Comparison of ENCODE assay signal across 10 mouse cellular contexts in the genomic region with DNA sequence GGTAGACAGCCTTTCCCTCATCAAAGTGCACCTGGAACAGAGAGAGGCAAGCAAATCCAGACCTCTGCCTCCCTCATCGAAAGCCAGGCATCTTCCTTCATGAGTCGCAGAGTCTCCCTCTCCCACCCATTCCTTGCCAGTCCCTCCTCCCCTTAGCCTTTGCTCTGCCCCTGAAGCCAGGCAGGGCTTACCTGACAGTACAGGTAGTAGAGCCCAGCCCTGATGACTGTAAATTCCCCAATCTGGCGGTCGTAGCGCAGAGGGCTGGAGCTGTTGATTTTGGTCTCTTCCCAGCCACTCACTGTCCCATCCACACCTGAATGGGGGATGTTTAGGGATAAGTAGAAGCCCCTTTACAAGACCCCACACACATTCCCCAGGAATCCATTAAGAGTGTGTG. TPM values are rescaled to one million over a fixed set of nuclear protein-coding genes. Genes with fewer than 3 reads are reported as not detected.
DNase-seq lines count a peak whose midpoint lies in the region; ATAC-seq lines count a peak whose summit lies in the region.
"Had no signal": no experiment of that assay in that cellular context is flagged by ENCODE, and none has a peak within 500 bp of the region (broad histone marks: within the 10 kb centered on the region; RNA-seq: fewer than 3 reads in every experiment).

No protein-coding gene starts in this region.

- no peak for DNase-seq in heart, postnatal 14 days
- DNase-seq in lung, postnatal 14 days = no peak
- DNase-seq in urinary bladder, postnatal 14 days (ENCODE audit: low spot score) = no peak

- no peaks in the 10 kb centered on the region for H3K9me3 ChIP-seq in heart, embryonic 15.5 days (replicated peaks)
- no peaks in the 10 kb centered on the region for H3K9me3 ChIP-seq in lung, embryonic 16.5 days (ENCODE audit: control insufficient read depth, low read length)
- no peaks in the 10 kb centered on the region for H3K9me3 ChIP-seq in intestine, embryonic 15.5 days
- H3K9me3 ChIP-seq in midbrain, embryonic 16.5 days (replicated peaks; ENCODE audit: control insufficient read depth, low read length, poor library complexity, severe bottlenecking) = no peaks in the 10 kb centered on the region
- H3K9me3 ChIP-seq: G1E; megakaryocyte, embryonic 14.5 days had no signal

- H3K4me3 ChIP-seq in heart, embryonic 15.5 days = no peak overlapping the region
- no peak overlapping the region for H3K4me3 ChIP-seq in lung, embryonic 16.5 days (ENCODE audit: low read length)
- H3K4me3 ChIP-seq in intestine, embryonic 15.5 days (replicated peaks) = no peak overlapping the region
- no peak overlapping the region for H3K4me3 ChIP-seq in midbrain, embryonic 16.5 days (ENCODE audit: low read depth, low read length)
- H3K4me3 ChIP-seq: megakaryocyte, embryonic 14.5 days had no signal

- H3K4me2 ChIP-seq in heart, embryonic 15.5 days = peak overlapping the region; percentile 8; the same call in 1 of the 2 replicates
- no peak overlapping the region for H3K4me2 ChIP-seq in lung, embryonic 16.5 days (ENCODE audit: low read depth, low read length)
- no peak overlapping the region for H3K4me2 ChIP-seq in intestine, embryonic 15.5 days (replicated peaks)
- H3K4me2 ChIP-seq in midbrain, embryonic 16.5 days (ENCODE audit: low read length) = no peak overlapping the region

- no peak for ATAC-seq in heart, embryonic 15.5 days (replicated peaks; ENCODE audit: insufficient number of reproducible peaks, insufficient read depth, low FRiP score, low read depth)
- no peak for ATAC-seq in lung, embryonic 16.5 days (ENCODE audit: low read depth)
- ATAC-seq in intestine, embryonic 15.5 days = no peak
- no peak for ATAC-seq in midbrain, embryonic 16.5 days
- ATAC-seq: activated CD4-positive, CD25-positive, alpha-beta regulatory T cell, adult 4 months had no signal

- intact Hi-C loops in heart, postnatal 14 days (cut with DNase I) = no loop called here

- H3K4me1 ChIP-seq in heart, embryonic 15.5 days (replicated peaks) = peaks cover 38% of the 10 kb centered on the region
- H3K4me1 ChIP-seq in lung, embryonic 16.5 days (replicated peaks; ENCODE audit: control insufficient read depth, insufficient read depth, low read length) = peaks cover 33% of the 10 kb centered on the region
- peaks cover 21% of the 10 kb centered on the region for H3K4me1 ChIP-seq in intestine, embryonic 15.5 days (replicated peaks)
- H3K4me1 ChIP-seq in midbrain, embryonic 16.5 days (ENCODE audit: control insufficient read depth, insufficient read depth, low read length) = peaks cover 9% of the 10 kb centered on the region; the same call in 1 of the 2 replicates

- H3K27ac ChIP-seq in heart, embryonic 15.5 days = peak overlapping the region; percentile 82
- peak overlapping the region; percentile 95; the same call in 1 of the 2 replicates for H3K27ac ChIP-seq in lung, embryonic 16.5 days (ENCODE audit: low read length)
- peak overlapping the region; percentile 51; the same call in 1 of the 2 replicates for H3K27ac ChIP-seq in intestine, embryonic 15.5 days
- H3K27ac ChIP-seq in midbrain, embryonic 16.5 days (ENCODE audit: low read length) = no peak overlapping the region

- no peaks in the 10 kb centered on the region for H3K36me3 ChIP-seq in heart, embryonic 15.5 days
- H3K36me3 ChIP-seq in lung, embryonic 16.5 days (ENCODE audit: control insufficient read depth, insufficient read depth, low read length) = no peaks in the 10 kb centered on the region
- H3K36me3 ChIP-seq in intestine, embryonic 15.5 days = no peaks in the 10 kb centered on the region
- no peaks in the 10 kb centered on the region for H3K36me3 ChIP-seq in midbrain, embryonic 16.5 days (ENCODE audit: control insufficient read depth, insufficient read depth, low read length)
- H3K36me3 ChIP-seq: G1E had no signal

- no peak overlapping the region for H3K9ac ChIP-seq in heart, embryonic 15.5 days
- peak overlapping the region; percentile 50 for H3K9ac ChIP-seq in lung, embryonic 16.5 days (ENCODE audit: low read length)
- H3K9ac ChIP-seq in intestine, embryonic 15.5 days = peak overlapping the region; percentile 32; the same call in 1 of the 2 replicates
- H3K9ac ChIP-seq in midbrain, embryonic 16.5 days (ENCODE audit: low read depth, low read length) = 0 out of 2 replicates have a peak overlapping the region, but pooled peaks have one; percentile 4

- no peaks in the 10 kb centered on the region for H3K27me3 ChIP-seq in heart, embryonic 15.5 days
- H3K27me3 ChIP-seq in lung, embryonic 16.5 days (ENCODE audit: control insufficient read depth, insufficient read depth, low read depth, low read length) = no peaks in the 10 kb centered on the region
- H3K27me3 ChIP-seq in intestine, embryonic 15.5 days (replicated peaks) = no peaks in the 10 kb centered on the region
- H3K27me3 ChIP-seq in midbrain, embryonic 16.5 days (ENCODE audit: control insufficient read depth, insufficient read depth, low read depth, low read length) = no peaks in the 10 kb centered on the region

- WGBS in heart, embryonic 15.5 days = 56% methylated on average over 5 of the region's 5 CpGs
- 58% methylated on average over 5 of the region's 5 CpGs for WGBS in lung, embryonic 16.5 days
- 47% methylated on average over 5 of the region's 5 CpGs for WGBS in intestine, embryonic 15.5 days
- WGBS in midbrain, embryonic 16.5 days = 67% methylated on average over 5 of the region's 5 CpGs

RNA-seq across cellular contexts. Expression of a gene that starts 1.5 kb away (rescaled TPM):
- polyA plus RNA-seq in heart, embryonic 15.5 days (2015; fragmentation: Nextera tagmentation; extraction: Ambion mirVana) = 0.54 and 0.99 TPM in 2 replicates
- total RNA-seq in heart, postnatal 14 days (2021) = 1 to 10 TPM; 2.7 to 3.2 TPM
- polyA plus RNA-seq in lung, embryonic 16.5 days (2015; fragmentation: Nextera tagmentation; extraction: Ambion mirVana) = 0.89 and 1.2 TPM in 2 replicates
- polyA plus RNA-seq in intestine, embryonic 15.5 days (2015; fragmentation: Nextera tagmentation; extraction: Ambion mirVana) = 0.33 and 0.54 TPM in 2 replicates
- 0.53 and 0.66 TPM in 2 replicates for polyA plus RNA-seq in midbrain, embryonic 16.5 days (2015; fragmentation: Nextera tagmentation; extraction: Ambion mirVana)
- total RNA-seq: G1E had no signal
- polyA plus RNA-seq: activated CD4-positive, CD25-positive, alpha-beta regulatory T cell, adult 4 months; G1E had no signal

RNA-seq across cellular contexts. Expression of a gene that starts 5.2 kb away (rescaled TPM):
- 47.1 and 54.8 TPM in 2 replicates for polyA plus RNA-seq in heart, embryonic 15.5 days (2015; fragmentation: Nextera tagmentation; extraction: Ambion mirVana)
- 10 to 100 TPM; 39.7 to 42.1 TPM for total RNA-seq in heart, postnatal 14 days (2021)
- 69.3 and 70.6 TPM in 2 replicates for polyA plus RNA-seq in lung, embryonic 16.5 days (2015; fragmentation: Nextera tagmentation; extraction: Ambion mirVana)
- polyA plus RNA-seq in intestine, embryonic 15.5 days (2015; fragmentation: Nextera tagmentation; extraction: Ambion mirVana) = 62.1 and 63.9 TPM in 2 replicates
- 94.0 and 98.5 TPM in 2 replicates for polyA plus RNA-seq in midbrain, embryonic 16.5 days (2015; fragmentation: Nextera tagmentation; extraction: Ambion mirVana)

RNA-seq across cellular contexts. Expression of a gene that starts 8.6 kb away (rescaled TPM):
- 7.3 and 8.9 TPM in 2 replicates for polyA plus RNA-seq in heart, embryonic 15.5 days (2015; fragmentation: Nextera tagmentation; extraction: Ambion mirVana)
- 10 to 100 TPM; 14.8 to 20.2 TPM for total RNA-seq in heart, postnatal 14 days (2021)
- 10.6 and 12.8 TPM in 2 replicates for polyA plus RNA-seq in lung, embryonic 16.5 days (2015; fragmentation: Nextera tagmentation; extraction: Ambion mirVana)
- polyA plus RNA-seq in intestine, embryonic 15.5 days (2015; fragmentation: Nextera tagmentation; extraction: Ambion mirVana) = 6.6 and 7.0 TPM in 2 replicates
- polyA plus RNA-seq in midbrain, embryonic 16.5 days (2015; fragmentation: Nextera tagmentation; extraction: Ambion mirVana) = 2.3 and 3.0 TPM in 2 replicates
- total RNA-seq: G1E had no signal
- polyA plus RNA-seq: activated CD4-positive, CD25-positive, alpha-beta regulatory T cell, adult 4 months; G1E had no signal

RNA-seq across cellular contexts. Expression of a gene that starts 8.8 kb away (rescaled TPM):
- polyA plus RNA-seq in heart, embryonic 15.5 days (2015; fragmentation: Nextera tagmentation; extraction: Ambion mirVana) = 2.9 and 4.2 TPM in 2 replicates
- total RNA-seq in heart, postnatal 14 days (2021) = 1 to 10 TPM; 2.9 to 4.1 TPM
- polyA plus RNA-seq in lung, embryonic 16.5 days (2015; fragmentation: Nextera tagmentation; extraction: Ambion mirVana) = 5.0 and 5.4 TPM in 2 replicates
- polyA plus RNA-seq in intestine, embryonic 15.5 days (2015; fragmentation: Nextera tagmentation; extraction: Ambion mirVana) = 2.6 and 3.1 TPM in 2 replicates
- 0.60 and 0.87 TPM in 2 replicates for polyA plus RNA-seq in midbrain, embryonic 16.5 days (2015; fragmentation: Nextera tagmentation; extraction: Ambion mirVana)
- total RNA-seq: G1E had no signal
- polyA plus RNA-seq: activated CD4-positive, CD25-positive, alpha-beta regulatory T cell, adult 4 months; G1E had no signal

RNA-seq across cellular contexts. Expression of a gene that starts 14.8 kb away (rescaled TPM):
- polyA plus RNA-seq in heart, embryonic 15.5 days (2015; fragmentation: Nextera tagmentation; extraction: Ambion mirVana) = 310 and 340 TPM in 2 replicates
- total RNA-seq in heart, postnatal 14 days (2021) = 100 to 1,000 TPM; 236 to 287 TPM
- polyA plus RNA-seq in lung, embryonic 16.5 days (2015; fragmentation: Nextera tagmentation; extraction: Ambion mirVana) = 539 and 624 TPM in 2 replicates
- polyA plus RNA-seq in intestine, embryonic 15.5 days (2015; fragmentation: Nextera tagmentation; extraction: Ambion mirVana) = 517 and 559 TPM in 2 replicates
- polyA plus RNA-seq in midbrain, embryonic 16.5 days (2015; fragmentation: Nextera tagmentation; extraction: Ambion mirVana) = 477 and 496 TPM in 2 replicates
